Mouse (Mus musculus) spleen, embryonic (tissue): ENCODE data around the gene Ccdc190.

Source experiments
- CTCF ChIA-PET: fragments of 350-600 bp; sonication (Branson Sonifier 250); formaldehyde crosslinking; loops from one replicate; lab custom pipeline; 2022; lab: Charles Lee

The Ccdc190 gene

DNA sequence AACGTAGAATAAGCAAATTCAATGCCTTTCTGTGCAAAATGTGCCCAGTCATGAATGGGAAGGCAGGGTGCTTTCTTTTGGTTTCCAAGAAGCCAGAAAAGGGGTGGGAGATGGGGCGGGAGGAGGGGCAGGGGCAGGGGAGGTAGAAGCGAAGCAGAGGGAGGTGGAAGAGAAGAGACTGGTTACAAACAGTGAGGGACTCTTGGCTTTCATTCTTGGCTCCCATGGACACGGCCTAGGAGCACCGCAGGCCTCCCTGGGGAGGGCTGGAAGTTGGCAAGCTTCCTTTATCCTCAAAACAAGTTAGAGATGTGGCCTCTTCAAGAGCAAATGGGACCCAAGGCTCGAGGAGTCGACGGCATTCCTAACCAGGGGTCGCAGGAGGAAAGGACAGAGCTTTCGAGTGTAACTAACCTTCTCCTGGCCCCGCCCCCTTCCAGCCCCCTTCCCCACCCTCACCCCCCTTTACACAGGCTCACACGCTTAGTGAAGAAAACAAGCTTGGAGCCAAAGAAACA, at the start of gene Ccdc190:
TSS of gene Ccdc190 (plus strand) at position 195 of the 518 bp plus-strand sequence.
- CTCF ChIA-PET, result interaction anchor here (1.0 kb wide), 1 partner anchor 11 kb away, joined by 3 read pairs; no protein-coding TSS in a partner anchor

- CTCF ChIA-PET, result no interaction called here
Measured at GRCm38 (mm10) chr1:169879060-169879459, 49.4 kb upstream of the Ccdc190 start.

DNA sequence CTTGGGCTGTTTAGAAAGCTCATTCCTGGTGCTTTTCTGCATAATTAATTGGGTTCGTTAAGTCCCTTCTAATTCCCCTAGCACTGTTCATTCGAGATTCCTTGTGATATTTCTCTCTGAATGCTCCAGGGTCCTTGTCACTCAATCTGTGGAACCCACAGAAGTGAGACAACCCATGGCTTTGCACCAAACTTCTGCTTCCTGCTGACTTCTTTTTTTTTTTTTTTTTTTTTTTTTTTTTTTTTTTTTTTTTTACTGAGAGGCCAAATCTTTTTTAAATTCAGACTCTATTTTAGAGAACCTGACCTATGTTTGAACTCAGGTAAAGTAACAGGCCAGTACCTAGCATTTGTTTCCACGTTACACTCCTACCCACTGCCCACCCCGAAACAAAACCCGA, 48.3 kb upstream of the Ccdc190 start:
- CTCF ChIA-PET, result no interaction called here

DNA sequence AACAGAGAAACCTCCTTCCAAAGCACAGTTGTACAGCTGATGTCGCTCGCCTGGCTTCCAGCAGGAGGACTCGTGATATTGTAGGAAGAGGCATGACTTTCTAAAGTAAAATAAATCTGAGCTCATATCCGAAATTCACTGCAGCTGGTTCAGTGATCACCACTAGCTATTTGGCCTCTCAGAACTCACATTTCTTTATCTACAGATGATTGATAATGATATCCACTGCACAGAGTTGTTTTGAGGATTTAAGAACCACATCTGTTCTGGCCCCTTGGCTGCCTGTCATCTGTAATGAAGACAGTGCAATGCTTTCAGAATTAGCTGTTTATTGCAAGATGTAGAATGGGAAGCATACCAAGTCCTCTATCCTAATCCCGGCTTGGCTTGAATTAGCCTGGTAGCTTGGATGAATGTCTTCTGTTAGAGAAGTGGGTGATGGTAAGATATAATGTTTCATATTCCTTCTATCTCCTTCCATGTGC, 45.3 kb upstream of the Ccdc190 start:
- CTCF ChIA-PET, result no interaction called here

DNA sequence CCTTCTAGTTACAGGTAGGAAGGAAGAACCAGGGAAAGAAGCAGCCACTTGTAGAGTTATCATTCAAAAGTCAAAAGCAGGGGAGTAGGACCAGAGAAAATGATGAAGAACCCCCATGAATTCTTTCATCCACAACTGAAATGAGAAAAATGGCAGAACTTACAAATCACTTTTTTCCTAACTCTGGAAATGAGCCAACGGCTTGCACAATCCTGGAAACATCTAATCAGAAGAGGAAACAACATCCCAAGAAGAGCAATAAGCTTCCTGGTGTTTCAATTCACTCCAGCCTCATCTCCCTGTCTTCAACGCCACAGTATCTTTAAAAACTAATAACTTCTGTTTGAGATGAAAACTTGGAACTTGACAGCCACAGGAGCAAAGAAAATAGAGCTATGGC, 39.2 kb upstream of the Ccdc190 start:
- CTCF ChIA-PET, result no interaction called here

- CTCF ChIA-PET, result no interaction called here
Measured at GRCm38 (mm10) chr1:169893976-169894375, 34.5 kb upstream of the Ccdc190 start.

DNA sequence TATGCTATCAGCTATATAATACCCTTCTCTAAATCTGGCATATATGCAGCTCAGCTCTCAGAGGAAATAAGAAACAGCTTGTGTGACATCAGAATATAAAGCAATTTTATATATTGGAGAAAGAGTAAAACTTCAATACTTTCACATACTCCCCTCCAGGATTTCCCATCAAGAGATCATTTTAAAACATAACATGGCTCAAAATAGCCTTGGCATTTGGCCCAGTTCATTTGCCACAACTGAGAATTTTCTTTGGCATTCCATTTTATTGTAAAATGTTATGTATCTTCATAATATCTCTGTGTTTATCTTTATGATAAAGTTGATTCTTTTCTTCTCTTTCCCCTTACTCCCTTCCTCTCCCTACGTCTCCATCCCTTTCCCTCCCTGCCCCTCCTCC, 32.8 kb upstream of the Ccdc190 start:
- CTCF ChIA-PET, result no interaction called here

DNA sequence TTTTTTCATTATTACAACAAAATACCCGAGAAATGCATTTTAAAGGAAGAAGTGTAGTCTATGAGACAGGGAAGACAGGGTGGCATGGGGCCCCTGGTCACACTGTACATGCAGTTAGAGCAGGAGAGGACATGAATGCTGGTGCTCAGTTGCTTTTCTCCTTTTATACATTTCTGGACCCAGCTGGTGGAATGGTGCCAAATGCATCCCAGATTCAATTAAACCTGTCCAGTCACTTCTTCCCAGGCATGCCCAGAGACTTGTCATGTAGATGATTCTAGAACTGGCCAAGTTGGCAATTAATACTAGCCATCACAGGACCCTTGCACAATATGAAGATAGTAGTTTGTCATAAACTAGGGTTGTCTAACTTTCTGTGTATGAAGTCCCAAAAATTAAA, 30.5 kb upstream of the Ccdc190 start:
- CTCF ChIA-PET, result no interaction called here

GRCm38 (mm10) chr1:169898607-169899006, 29.8 kb upstream of the Ccdc190 start:
- CTCF ChIA-PET, result no interaction called here

GRCm38 (mm10) chr1:169900771-169901336, 27.6 kb upstream of the Ccdc190 start:
- CTCF ChIA-PET, result no interaction called here

DNA sequence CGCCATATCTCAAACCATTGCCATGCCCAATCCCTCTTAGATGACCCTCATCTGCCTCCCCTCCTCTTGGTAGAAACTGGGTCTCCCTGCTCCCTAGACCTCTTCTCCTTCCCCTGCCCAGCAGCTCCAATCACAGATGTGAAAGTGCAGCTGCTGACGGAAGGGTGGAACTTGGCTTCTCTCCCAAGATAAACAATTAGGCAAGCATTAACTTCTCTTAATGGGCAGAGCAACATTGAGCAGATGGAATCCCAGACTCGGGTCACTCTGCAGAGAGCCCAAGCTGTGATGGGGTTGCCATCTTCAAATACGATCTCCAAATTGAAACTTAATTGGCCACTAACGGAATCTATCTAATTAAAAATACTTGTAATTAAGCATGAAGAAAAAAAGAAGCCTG, 19.3 kb upstream of the Ccdc190 start:
- CTCF ChIA-PET, result no interaction called here

DNA sequence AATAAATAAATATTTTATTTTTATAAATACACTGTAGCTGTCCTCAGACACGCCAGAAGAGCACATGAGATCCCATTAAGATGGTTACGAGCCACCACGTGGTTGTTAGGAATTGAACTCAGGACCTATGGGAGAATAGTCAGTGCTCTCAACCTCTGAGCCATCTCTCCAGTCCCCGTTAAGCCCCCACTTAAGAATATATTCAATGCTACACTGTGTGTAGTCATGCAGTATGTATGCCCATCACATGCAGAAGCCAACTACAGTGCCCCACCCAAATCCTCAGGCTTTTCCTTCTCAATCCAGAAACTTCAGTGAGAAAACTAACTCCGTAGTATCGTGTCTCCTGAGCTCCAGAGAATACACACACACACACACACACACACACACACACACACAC, 18.8 kb upstream of the Ccdc190 start:
- CTCF ChIA-PET, result no interaction called here

DNA sequence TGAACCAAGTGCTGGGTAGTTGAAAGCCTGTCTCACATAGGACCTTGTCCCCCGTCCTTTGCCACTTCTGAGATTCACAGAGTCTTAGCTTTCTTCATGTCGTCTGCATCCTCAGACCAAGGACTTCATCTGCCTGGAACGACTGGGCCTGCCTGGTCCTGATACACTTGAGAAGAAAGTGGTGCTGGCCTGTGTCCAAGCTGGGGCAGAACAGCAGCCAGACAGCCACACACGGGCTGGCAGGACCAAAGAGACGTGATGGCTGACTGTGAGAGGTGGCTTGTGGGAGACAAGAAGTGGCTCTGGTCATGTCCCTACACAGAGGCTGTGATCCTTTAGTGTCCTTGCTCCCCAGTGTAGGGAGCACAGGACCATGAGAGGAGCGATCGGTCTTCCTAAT, 17.7 kb upstream of the Ccdc190 start:
- CTCF ChIA-PET, result no interaction called here

GRCm38 (mm10) chr1:169911526-169911925, 16.9 kb upstream of the Ccdc190 start:
- CTCF ChIA-PET, result no interaction called here

DNA sequence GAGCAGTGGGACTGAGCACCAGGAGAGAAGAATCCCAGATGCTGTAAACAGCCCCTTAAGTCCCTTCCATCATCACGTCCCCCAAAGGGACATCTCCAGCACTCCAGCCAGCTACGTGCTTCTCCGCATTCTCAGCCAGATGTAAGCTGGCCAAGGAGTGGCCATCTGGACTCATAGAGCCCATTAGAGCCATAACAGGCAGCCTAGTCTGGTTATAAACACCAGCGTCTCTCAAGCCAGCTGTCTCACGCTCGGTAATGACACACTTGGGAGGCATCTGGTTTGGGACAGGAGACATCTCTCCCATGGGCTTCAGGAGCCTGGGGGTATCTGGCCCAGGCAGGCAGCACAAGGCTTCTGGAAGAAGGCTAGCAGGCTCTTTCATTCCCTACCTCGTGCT, 11.8 kb upstream of the Ccdc190 start:
- CTCF ChIA-PET, result no interaction called here

DNA sequence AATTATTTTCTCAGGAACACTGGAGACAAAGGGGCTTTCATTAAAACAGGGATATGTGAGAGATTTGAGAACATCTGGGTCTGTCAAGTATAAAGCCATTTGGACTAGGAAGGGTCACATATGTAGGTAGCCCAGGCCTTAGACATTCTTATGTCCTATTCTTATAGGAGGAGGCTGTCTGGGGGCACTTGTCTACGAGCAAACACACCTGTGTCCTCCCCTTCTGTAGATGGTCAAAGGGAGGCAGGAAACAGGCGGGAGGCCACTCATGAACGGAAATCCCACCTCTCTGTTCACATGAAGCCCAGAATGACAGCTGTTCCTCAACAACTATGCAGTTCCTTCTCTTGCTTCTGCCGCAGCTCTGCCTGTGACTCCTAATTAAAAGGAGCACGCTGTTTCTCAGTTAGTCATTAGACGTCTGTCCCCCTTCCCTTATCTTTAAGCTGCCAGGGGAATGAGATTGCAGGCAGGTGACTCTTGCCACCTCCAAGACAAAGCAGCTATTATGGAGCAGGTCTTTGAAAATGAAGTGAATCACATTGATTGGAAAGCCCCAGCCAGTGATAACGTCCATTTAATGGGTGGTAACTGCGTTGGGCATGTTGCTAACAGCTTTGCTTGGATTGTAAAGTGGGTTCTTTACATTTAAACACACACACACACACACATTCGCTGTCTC, 11.2 kb upstream of the Ccdc190 start:
- CTCF ChIA-PET, result no interaction called here

GRCm38 (mm10) chr1:169917998-169918397, 10.4 kb upstream of the Ccdc190 start:
- CTCF ChIA-PET, result interaction anchor here (0.6 kb wide), 1 partner anchor 293 kb away, joined by 3 read pairs; no protein-coding TSS in a partner anchor

DNA sequence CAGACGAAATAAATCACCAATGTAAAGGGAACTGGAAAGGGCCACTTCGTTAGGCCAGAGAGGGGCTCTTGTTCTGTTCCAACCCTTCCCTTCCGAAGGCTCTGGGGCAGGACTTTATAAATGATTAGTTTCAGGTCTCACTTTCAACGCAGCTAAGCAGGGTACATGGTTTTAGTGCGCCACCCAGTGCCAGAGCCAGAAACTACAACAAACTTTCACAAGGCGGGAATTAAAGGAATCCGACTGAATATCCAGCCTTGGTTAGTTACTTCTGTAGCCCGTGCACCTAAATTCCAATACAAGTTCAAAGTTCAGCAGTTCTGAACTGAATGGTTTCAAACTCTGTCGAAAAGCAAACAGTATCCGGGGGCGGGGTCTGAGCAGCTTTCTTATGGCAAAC, 9.2 kb upstream of the Ccdc190 start:
- CTCF ChIA-PET, result no interaction called here

DNA sequence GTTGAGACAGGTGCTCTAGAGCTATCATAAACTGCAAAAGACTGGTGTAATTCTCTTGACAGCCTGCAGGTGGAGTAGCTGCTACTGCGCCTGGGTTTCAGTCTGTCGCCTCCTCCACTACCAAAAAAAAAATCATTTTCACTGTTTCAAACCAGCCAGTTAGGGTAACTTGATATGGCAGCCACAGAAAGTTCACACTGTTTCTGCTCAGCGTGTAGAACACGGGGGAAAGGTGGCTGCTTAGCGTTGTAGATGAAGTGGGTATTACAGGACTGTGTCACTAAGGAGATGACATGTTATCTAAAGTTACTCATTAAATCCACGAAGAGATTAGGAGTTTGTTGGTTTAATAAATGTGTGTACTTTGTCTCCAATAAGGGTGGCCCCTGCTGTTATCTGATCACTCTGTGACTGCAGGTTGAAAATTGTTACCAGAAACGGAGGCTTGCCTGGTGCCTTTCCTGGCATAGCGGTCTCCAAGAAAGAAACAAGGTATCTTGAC, 6.7 kb upstream of the Ccdc190 start:
- CTCF ChIA-PET, result no interaction called here

GRCm38 (mm10) chr1:169924567-169924966, 3.9 kb upstream of the Ccdc190 start:
- CTCF ChIA-PET, result no interaction called here

DNA sequence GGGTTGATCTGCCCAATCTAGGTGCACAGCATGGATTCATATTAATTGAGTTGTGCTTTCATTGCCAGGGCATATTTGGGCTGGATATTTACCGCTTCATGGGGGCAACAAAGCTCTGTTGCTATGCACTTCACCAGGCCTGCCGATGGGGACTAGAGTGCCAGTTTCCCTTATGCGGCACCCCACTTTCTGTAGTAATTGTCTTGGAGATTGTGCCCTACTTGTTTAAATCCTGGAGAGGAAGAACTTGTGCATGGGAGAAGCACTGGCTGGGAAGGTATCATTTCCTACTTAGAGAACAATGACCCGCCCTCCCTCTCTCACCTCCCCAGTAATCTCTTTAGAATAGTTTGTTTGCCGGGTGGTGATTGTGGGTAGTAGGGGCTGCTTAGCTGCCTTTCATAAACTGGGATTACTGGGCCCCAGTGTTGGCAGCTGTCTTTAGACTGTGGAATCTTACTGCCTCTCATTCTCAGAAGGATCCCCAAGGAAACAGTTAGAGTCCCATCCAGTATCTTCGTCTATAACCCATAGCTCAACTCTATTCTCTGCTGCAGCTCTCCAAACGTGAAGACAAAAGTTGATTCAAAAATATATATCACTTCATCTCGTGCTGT, 587 bp upstream of the Ccdc190 start:
- CTCF ChIA-PET, result interaction anchor here (1.0 kb wide), 1 partner anchor 12 kb away, joined by 3 read pairs; no protein-coding TSS in a partner anchor

DNA sequence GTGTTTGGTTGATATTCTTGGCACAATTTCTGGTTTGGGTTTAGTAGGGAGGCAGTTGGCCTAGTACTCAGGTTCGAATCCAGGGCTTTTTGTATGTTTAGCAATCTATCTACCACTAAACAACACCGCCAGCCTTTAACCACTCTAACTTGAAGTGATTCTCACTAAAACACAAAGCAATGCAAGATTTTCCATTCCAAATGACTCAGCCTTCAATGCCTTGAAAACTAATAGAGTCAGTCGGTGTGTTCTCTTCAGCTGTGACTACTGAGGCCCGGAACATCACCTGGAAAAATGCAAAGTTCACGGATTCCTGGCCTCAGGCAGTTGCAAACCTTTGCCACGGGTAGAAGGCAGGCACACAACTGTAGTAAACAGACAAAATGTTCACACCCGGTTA, 3.2 kb downstream of the Ccdc190 start:
- CTCF ChIA-PET, result no interaction called here
